11 mouse cellular contexts compared by ENCODE assay signal in the genomic region with DNA sequence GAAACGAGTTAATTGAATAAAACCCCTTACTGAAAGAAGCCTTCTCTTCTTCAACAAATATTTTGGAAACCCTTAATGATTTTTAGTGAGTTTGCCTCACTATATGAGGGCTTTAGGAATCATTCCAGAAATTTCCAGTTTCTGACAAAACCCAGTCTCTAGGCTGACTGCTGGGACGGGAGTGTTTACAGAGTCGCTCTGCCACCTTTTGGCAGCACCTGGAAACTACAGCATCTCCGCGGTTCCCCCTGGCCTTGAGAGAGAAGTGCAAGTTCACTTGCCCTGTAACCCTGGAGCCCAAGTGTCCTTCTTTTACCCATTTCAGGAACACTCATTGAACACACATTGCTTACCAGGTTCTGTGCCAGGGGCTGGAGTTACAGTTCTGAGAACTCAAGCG.
DNase-seq lines count a peak whose midpoint lies in the region; ATAC-seq lines count a peak whose summit lies in the region.
"Had no signal": no experiment of that assay in that cellular context is flagged by ENCODE, and none has a peak within 500 bp of the region (broad histone marks: within the 10 kb centered on the region; RNA-seq: fewer than 3 reads in every experiment).

No protein-coding gene starts in this region.

- no peak overlapping the region for H3K9ac ChIP-seq in heart, embryonic 11.5 days (ENCODE audit: low read depth, low read length)
- H3K9ac ChIP-seq: embryonic facial prominence, embryonic 15.5 days; limb, embryonic 15.5 days; stomach, embryonic 15.5 days had no signal

- peak; percentile 39 for DNase-seq in heart, postnatal 4 days
- DNase-seq in 3T3-L1 (ENCODE audit: low read depth, low spot score) (peak; percentile 55), NIH3T3 (ENCODE audit: low read depth) (peak; percentile 47)
- DNase-seq in embryo, embryonic 9.5 days (ENCODE audit: extremely low spot score), result peak; percentile 21
- DNase-seq in limb, embryonic 10.5 days (ENCODE audit: low spot score), result peak; percentile 51
- no peak for DNase-seq in T-cell, adult 2 months (ENCODE audit: low spot score)

- no peaks in the 10 kb centered on the region for H3K36me3 ChIP-seq in heart, embryonic 11.5 days (ENCODE audit: control insufficient read depth, insufficient read depth, low read length)
- no peaks in the 10 kb centered on the region for H3K36me3 ChIP-seq in limb, embryonic 10.5 days
- H3K36me3 ChIP-seq: embryonic facial prominence, embryonic 15.5 days; limb, embryonic 15.5 days; stomach, embryonic 15.5 days had no signal

- 13% methylated on average over 6 of the region's 6 CpGs for WGBS in heart, embryonic 11.5 days (ENCODE audit: insufficient replicate concordance)
- 21% methylated on average over 6 of the region's 6 CpGs for WGBS in limb, embryonic 10.5 days

- no peaks in the 10 kb centered on the region for H3K4me1 ChIP-seq in heart, embryonic 11.5 days (ENCODE audit: control insufficient read depth, insufficient read depth, low read length)
- H3K4me1 ChIP-seq in limb, embryonic 10.5 days, result no peaks in the 10 kb centered on the region
- H3K4me1 ChIP-seq: embryonic facial prominence, embryonic 15.5 days; limb, embryonic 15.5 days; stomach, embryonic 15.5 days had no signal

- no peaks in the 10 kb centered on the region for H3K27me3 ChIP-seq in heart, embryonic 11.5 days (ENCODE audit: control insufficient read depth, insufficient read depth, low read length)
- H3K27me3 ChIP-seq in limb, embryonic 10.5 days (ENCODE audit: low read depth, poor library complexity, severe bottlenecking), result 0 out of 2 replicates have a peak, but pooled peaks cover 6% of the 10 kb centered on the region
- H3K27me3 ChIP-seq: embryonic facial prominence, embryonic 15.5 days; limb, embryonic 15.5 days; stomach, embryonic 15.5 days had no signal

- no peak overlapping the region for H3K4me3 ChIP-seq in heart, embryonic 11.5 days (ENCODE audit: low read depth, low read length)
- no peak overlapping the region for H3K4me3 ChIP-seq in limb, embryonic 10.5 days
- H3K4me3 ChIP-seq: embryonic facial prominence, embryonic 15.5 days; limb, embryonic 15.5 days; stomach, embryonic 15.5 days had no signal

- no peak overlapping the region for H3K27ac ChIP-seq in heart, embryonic 11.5 days (ENCODE audit: low read depth, low read length)
- H3K27ac ChIP-seq in limb, embryonic 10.5 days, result no peak overlapping the region
- H3K27ac ChIP-seq: embryonic facial prominence, embryonic 15.5 days; limb, embryonic 15.5 days; stomach, embryonic 15.5 days had no signal

- no peak for ATAC-seq in heart, embryonic 11.5 days (replicated peaks; ENCODE audit: insufficient number of reproducible peaks, low FRiP score, low TSS enrichment)
- no peak for ATAC-seq in megakaryocyte-erythroid progenitor cell, adult 5-6 weeks (replicated peaks; ENCODE audit: low FRiP score, low TSS enrichment, poor library complexity, severe bottlenecking)

- no peaks in the 10 kb centered on the region for H3K9me3 ChIP-seq in heart, embryonic 11.5 days (replicated peaks; ENCODE audit: control insufficient read depth, low read length)
- no peaks in the 10 kb centered on the region for H3K9me3 ChIP-seq in limb, embryonic 10.5 days (replicated peaks)
- H3K9me3 ChIP-seq: embryonic facial prominence, embryonic 15.5 days; limb, embryonic 15.5 days; stomach, embryonic 15.5 days had no signal

- no peak overlapping the region for H3K4me2 ChIP-seq in heart, embryonic 11.5 days
- H3K4me2 ChIP-seq: embryonic facial prominence, embryonic 15.5 days; limb, embryonic 15.5 days; stomach, embryonic 15.5 days had no signal
